Mouse (Mus musculus) c-Kit-positive CD71-positive TER-119-negative erythroid progenitor cells, embryonic 14.5 days (primary cell): ENCODE measurements around the gene Nfasc.

Experiments
- DNase-seq: peaks from one replicate; pipeline ENCODE4 v3.0.0-alpha.2; 2013; ENCODE audit warnings: low read depth

The Nfasc gene

DNA sequence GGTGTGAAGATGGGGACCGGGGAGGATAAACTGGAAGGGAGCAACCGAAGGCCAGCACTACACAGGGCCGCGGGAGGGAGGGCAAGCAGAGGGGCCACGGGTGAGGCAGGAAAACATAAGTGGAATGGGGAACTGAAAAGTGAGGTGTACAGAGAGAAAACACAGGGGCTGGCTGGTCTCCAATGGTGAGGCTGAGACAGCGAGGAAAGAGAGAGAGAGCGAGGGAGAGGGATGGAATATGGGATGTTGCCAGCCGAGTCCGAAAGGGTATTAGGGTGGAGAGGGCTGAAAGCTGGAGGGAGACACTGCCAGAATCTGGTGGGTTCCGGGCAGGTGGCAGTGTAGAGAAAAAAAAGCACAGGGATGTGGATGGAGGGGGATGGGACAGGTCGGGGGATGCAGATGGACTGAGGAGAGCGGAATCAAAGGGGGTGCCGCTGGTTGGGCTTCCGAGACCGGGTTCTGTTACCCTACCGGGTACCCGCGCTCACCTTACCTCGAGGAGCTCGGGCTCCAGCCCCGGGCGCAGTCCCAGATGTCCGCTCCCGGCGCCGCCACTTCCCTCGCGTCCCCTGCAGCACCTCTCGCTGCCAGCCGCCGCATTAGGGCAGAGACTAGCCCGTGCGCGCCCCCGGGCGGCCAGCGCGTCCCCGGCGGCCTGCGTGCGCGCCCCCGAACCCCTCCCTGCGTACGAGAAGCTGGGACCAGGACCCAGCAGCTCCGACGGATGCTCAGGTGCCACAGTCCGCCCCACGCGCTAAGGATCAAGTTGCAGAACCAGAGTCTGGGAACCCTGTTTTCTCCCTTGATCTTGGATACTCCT, at the start of gene Nfasc:
Nfasc (minus strand) TSS at position 623 of the 823 bp plus-strand sequence.
- DNase-seq = no peak

GRCm38 (mm10) chr1:132791049-132791448, 49.5 kb upstream of the Nfasc start:
- DNase-seq = no peak

GRCm38 (mm10) chr1:132786866-132787265, 45.3 kb upstream of the Nfasc start:
- no peak for DNase-seq

DNA sequence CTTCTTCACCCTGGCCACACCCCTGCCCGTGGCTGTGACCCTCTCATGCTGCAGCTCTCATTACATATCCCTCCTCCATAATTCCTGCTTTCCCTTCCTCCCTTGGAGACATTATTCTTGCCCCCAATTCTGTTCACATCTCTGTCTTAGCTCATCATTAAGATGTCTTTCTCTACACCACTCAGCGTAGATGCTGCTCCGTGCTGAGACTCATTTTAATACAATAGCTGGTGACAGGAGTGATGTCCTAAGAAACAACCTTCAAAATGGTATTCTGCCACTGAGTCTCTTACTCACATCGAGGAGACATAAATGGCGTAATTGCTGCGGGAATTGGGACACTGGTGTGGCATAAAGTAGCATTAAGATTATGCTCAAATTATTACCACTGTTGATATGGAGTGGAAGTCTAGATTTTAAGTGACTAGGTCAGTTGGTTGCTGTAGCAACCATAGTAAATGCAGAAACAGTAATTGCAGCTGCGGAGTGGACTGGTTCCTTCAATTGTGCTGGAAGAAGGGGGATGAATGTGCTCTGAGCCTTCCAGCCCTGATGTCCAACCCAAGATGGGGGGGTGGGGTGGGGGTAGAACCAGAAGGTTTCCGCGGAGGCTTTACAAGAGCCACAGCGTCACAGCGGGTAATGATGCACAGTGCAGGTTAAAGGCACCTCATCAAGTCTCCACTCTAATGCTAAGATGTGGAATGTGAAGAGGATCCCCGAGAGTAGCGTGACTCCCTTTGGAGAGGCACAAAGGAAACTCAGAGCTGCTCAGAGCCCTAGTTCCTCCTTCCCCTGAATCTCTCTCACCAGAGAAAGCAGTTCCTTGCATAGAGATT, 40.2 kb upstream of the Nfasc start:
- no peak for DNase-seq

- DNase-seq = no peak
Observed at GRCm38 (mm10) chr1:132780961-132781360, 39.4 kb upstream of the Nfasc start.

DNA sequence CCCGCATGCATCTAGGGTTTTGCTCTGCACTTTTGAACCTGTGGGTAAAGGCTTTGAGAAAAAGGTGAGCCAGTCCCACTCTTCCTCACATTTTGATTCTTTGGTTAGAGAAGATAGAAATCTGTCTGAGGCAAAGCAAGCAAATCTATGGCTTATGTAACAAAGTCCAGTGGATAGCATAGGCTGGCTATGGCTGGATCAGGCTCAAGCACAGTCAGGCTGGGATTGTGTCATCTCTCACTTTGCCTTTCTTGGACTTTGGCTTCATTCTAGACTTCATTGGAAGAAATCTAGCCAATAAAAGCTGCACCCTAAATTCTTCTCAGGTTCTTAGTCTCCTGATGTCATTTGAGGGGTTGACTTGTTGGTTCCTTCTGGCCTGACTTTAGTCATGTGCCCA, 38.7 kb upstream of the Nfasc start:
- DNase-seq = no peak

GRCm38 (mm10) chr1:132774959-132775358, 33.4 kb upstream of the Nfasc start:
- DNase-seq = no peak

GRCm38 (mm10) chr1:132771377-132771776, 29.8 kb upstream of the Nfasc start:
- DNase-seq = peak; percentile 4

GRCm38 (mm10) chr1:132769559-132769958, 28.0 kb upstream of the Nfasc start:
- DNase-seq = no peak

GRCm38 (mm10) chr1:132767422-132767821, 25.8 kb upstream of the Nfasc start:
- no peak for DNase-seq

GRCm38 (mm10) chr1:132765887-132766651, 24.5 kb upstream of the Nfasc start:
- no peak for DNase-seq

- no peak for DNase-seq
Observed at GRCm38 (mm10) chr1:132765222-132765621, 23.6 kb upstream of the Nfasc start.

- DNase-seq = no peak
Observed at GRCm38 (mm10) chr1:132759390-132759789, 17.8 kb upstream of the Nfasc start.

DNA sequence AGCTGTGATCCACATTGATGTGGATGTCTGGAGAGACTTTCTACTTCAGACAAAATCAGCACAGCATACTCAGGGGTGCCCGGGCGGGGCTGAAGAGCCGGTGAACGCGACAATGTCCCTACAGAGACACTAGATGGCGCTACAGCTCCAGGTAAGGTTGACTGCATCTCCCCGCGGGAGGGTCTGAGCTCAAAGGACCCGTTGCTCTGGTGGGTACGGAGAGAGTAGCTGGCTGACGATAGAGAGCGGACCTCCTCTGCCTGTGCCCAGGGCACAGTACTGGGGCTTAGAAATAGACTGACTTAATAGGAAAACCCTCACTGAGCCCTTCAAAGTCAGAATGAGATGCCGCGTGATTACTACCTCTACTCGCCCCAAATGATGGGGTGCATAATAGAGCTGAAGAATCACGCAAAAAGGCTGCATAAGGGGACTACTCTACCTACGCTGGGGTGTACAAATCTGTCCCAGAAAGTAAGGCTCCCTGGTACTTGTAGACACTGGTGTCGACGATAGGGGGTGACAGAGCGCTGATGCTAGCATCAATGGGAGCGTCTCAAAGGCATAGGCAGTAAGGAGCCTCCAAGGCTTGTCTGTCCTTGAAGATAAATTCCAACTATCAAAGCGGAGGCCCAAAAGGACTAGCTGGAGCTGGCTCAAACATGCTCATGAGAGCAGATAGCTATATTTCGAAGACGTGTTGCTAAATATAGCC, 17.2 kb upstream of the Nfasc start:
- DNase-seq = peak; percentile 22

GRCm38 (mm10) chr1:132755211-132755610, 13.6 kb upstream of the Nfasc start:
- DNase-seq = no peak

DNA sequence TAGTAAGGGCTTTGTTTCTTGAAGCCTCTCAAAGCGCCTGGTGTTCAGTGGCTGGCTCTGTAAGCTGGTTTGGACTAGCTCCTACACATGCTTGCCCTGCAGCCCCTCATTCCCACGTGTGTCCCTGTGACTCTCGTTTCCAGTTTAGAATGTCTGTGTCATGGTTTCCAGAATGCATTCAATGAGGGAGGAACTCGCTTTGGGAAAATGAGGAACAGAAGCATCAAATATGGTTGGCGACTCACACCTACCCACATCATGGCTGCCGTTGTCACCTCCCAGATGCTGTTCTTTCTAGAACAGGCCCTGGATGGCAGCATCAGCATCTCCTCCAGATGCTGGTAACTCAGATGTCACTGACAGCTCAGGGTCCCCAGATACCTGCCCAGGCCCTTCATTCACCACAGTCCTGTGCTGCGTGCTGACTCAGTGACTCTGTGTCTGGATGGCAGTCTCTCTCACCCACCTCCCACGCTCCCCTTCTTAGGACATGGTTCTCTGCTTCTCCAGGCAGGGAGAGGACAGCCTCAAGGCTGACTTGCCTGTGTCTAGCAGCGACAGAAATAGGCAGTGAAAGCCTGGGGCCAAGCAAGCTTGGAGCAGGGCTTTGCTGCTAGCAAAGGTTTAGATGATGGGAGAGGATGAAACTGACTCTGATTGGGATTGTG, 7.8 kb upstream of the Nfasc start:
- DNase-seq = no peak

DNA sequence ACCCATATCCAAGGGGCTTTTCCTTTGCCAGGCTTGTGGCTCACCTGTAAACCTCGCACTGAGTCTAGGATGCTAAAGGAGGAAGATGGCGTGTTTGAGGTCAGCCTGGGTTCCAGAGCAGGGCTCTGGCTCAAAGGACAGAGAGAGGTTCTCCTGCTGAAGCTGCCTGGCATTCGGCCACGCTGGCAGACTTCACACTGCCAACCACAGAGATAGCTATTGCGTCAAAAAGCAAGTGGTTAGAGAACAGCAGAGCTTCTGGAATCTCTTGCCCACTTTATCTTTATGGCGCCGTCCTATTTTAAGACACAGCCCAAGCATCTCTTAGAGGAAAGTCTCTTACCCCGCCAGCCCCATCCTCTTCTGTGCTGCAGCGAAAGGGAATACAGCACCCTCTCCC, 4.7 kb upstream of the Nfasc start:
- DNase-seq = no peak

DNA sequence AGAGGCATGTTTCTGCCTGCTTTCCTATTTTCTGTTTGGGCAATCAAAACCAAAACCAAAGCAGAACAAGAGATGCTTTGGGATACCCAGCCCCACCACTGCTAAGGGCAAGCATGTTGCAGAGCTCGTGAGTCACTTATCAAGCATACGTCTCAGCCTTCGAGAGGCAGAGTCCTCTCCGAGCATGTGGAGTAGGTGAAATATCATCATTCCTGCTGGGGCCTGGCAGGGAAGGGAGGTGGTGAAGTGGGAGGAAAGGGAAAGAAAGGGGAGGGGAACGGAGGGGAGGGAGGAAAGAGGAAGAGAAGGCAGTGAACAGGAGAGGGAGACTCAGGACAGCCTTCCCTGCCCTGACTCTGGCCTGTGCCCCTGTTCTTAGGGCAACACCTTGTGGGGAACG, 4.0 kb upstream of the Nfasc start:
- no peak for DNase-seq

GRCm38 (mm10) chr1:132739077-132739521, 2.5 kb downstream of the Nfasc start:
- no peak for DNase-seq

DNA sequence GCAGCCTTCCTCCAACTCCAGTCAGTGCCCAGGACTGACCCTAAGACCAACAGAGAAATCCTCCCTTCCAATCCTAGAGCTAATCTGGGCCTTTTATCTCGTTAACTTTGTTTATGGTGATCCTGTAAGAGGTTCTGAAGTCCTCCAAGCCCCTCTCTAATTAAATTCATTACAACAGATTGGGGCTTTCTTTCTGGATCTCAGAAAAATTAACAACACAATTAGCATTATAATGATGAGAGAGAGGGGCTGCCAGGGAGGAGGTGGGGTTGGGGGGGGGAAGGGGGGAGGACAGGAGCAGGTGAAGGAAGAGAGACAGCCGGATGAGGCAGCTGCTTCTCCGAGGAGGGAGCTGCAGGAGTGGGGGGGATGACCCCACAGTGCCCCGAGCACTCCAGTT, 5.4 kb downstream of the Nfasc start:
- DNase-seq = no peak

- no peak for DNase-seq
Observed at GRCm38 (mm10) chr1:132733873-132734447, 7.6 kb downstream of the Nfasc start.
